Mouse (Mus musculus) heart, postnatal 0 days (tissue): ENCODE data around the gene Eif2s2.

Source experiments
- CTCF ChIP-seq: IDR thresholded peaks from 2 replicates; pipeline ENCODE4 v1.5.1; 2016; ENCODE audit warnings: antibody characterized with exemption, control low read depth, low read depth
- EP300 ChIP-seq: IDR thresholded peaks from 2 replicates; pipeline ENCODE4 v1.6.1; 2016; ENCODE audit warnings: antibody characterized with exemption, low read depth

- TF ChIP-seq EP300 (no peak), CTCF (no peak)
These were observed 27.0 kb downstream of the Eif2s2 start for GRCm38 (mm10) chr2:154865696-154866095.
